Mouse (Mus musculus): ENCODE results near the gene Myrf. TPM values are rescaled to one million over a fixed set of nuclear protein-coding genes. Genes with fewer than 3 reads are reported as not detected.

Myrf gene
- total RNA-seq, 2 experiments from 2014 or later: not detected

GRCm38 (mm10) chr19:10213796-10214471, 26.6 kb downstream of the Myrf start:
- no peak for ATAC-seq (replicated peaks; ENCODE audit: poor library complexity, severe bottlenecking)

- no peak for ATAC-seq (replicated peaks; ENCODE audit: poor library complexity, severe bottlenecking)
These were observed 29.7 kb downstream of the Myrf start for GRCm38 (mm10) chr19:10210885-10211284.

GRCm38 (mm10) chr19:10208851-10209250, 31.7 kb downstream of the Myrf start:
- no peak for ATAC-seq (replicated peaks; ENCODE audit: poor library complexity, severe bottlenecking)

GRCm38 (mm10) chr19:10205051-10205450, 35.5 kb downstream of the Myrf start:
- ATAC-seq (replicated peaks; ENCODE audit: poor library complexity, severe bottlenecking): no peak

GRCm38 (mm10) chr19:10204616-10205001, 35.9 kb downstream of the Myrf start:
- peak; percentile 79 for ATAC-seq (replicated peaks; ENCODE audit: poor library complexity, severe bottlenecking)

GRCm38 (mm10) chr19:10203848-10204615, 36.5 kb downstream of the Myrf start, which contains the start of the genes Tmem258 and Fen1:
TSS of gene Tmem258 (plus strand) at chr19:10204014.
TSS of gene Fen1 (minus strand) at chr19:10204169.
- peak; percentile 82 for ATAC-seq (replicated peaks; ENCODE audit: poor library complexity, severe bottlenecking)

GRCm38 (mm10) chr19:10203146-10203847, 37.3 kb downstream of the Myrf start:
- ATAC-seq (replicated peaks; ENCODE audit: poor library complexity, severe bottlenecking): no peak

- peak; percentile 61 for ATAC-seq (replicated peaks; ENCODE audit: poor library complexity, severe bottlenecking)
These were observed 41.8 kb downstream of the Myrf start for GRCm38 (mm10) chr19:10198723-10199122.

GRCm38 (mm10) chr19:10198286-10198685, 42.3 kb downstream of the Myrf start:
- ATAC-seq (replicated peaks; ENCODE audit: poor library complexity, severe bottlenecking): no peak

GRCm38 (mm10) chr19:10197130-10197529, 43.4 kb downstream of the Myrf start:
- ATAC-seq (replicated peaks; ENCODE audit: poor library complexity, severe bottlenecking): no peak

GRCm38 (mm10) chr19:10195252-10195651, 45.3 kb downstream of the Myrf start:
- ATAC-seq (replicated peaks; ENCODE audit: poor library complexity, severe bottlenecking): no peak

- no peak for ATAC-seq (replicated peaks; ENCODE audit: poor library complexity, severe bottlenecking)
These were observed 46.2 kb downstream of the Myrf start for GRCm38 (mm10) chr19:10194337-10194736.

- ATAC-seq (replicated peaks; ENCODE audit: poor library complexity, severe bottlenecking): peak; percentile 89
These were observed 49.2 kb downstream of the Myrf start for GRCm38 (mm10) chr19:10191326-10191725.

- ATAC-seq (replicated peaks; ENCODE audit: poor library complexity, severe bottlenecking): peak; percentile 57
These were observed 49.8 kb downstream of the Myrf start for GRCm38 (mm10) chr19:10190796-10191195.

GRCm38 (mm10) chr19:10189940-10190339, 50.6 kb downstream of the Myrf start:
- no peak for ATAC-seq (replicated peaks; ENCODE audit: poor library complexity, severe bottlenecking)

GRCm38 (mm10) chr19:10189022-10189421, 51.5 kb downstream of the Myrf start:
- ATAC-seq (replicated peaks; ENCODE audit: poor library complexity, severe bottlenecking): no peak

- no peak for ATAC-seq (replicated peaks; ENCODE audit: poor library complexity, severe bottlenecking)
These were observed 52.2 kb downstream of the Myrf start for GRCm38 (mm10) chr19:10188281-10188811.

GRCm38 (mm10) chr19:10186569-10186968, 54.0 kb downstream of the Myrf start:
- no peak for ATAC-seq (replicated peaks; ENCODE audit: poor library complexity, severe bottlenecking)

GRCm38 (mm10) chr19:10185876-10186275, 54.7 kb downstream of the Myrf start:
- ATAC-seq (replicated peaks; ENCODE audit: poor library complexity, severe bottlenecking): no peak

- ATAC-seq (replicated peaks; ENCODE audit: poor library complexity, severe bottlenecking): no peak
These were observed 56.5 kb downstream of the Myrf start for GRCm38 (mm10) chr19:10184096-10184495.
